Mouse (Mus musculus) cerebellum, adult 18-20 months (tissue): ENCODE measurements around the gene Zfp672.

Experiments
- DNase-seq, 2 experiments: peaks; one replicate each; pipeline ENCODE4 v3.0.0; 2021

Gene Zfp672

GRCm38 (mm10) chr11:58281970-58282496, 48.1 kb downstream of the Zfp672 start:
- DNase-seq = no peak

- DNase-seq = no peak
These were observed 54.4 kb downstream of the Zfp672 start for GRCm38 (mm10) chr11:58275756-58276155.

- DNase-seq = no peak
These were observed 55.6 kb downstream of the Zfp672 start, which contains the start of gene 4930438A08Rik for GRCm38 (mm10) chr11:58274572-58274971. 4930438A08Rik (plus strand) TSS chr11:58274799.

- DNase-seq = no peak
These were observed 61.9 kb downstream of the Zfp672 start for GRCm38 (mm10) chr11:58268285-58268684.
